Mouse (Mus musculus) kidney, postnatal 0 days (tissue): ENCODE data around the gene Mill2. TPM values are rescaled to one million over a fixed set of nuclear protein-coding genes. Genes with fewer than 3 reads are reported as not detected.
A peak's percentile ranks its signal among the peaks of the same experiment; 100 is the strongest.

Experiments
- ATAC-seq: fragments of 200-750 bp; cut with Nextera tagmentation; replicated peaks from 2 replicates; pipeline ENCODE4 v1.8.0; 2017; ENCODE audit warnings: low read depth, moderate number of reproducible peaks, moderate TSS enrichment, moderate library complexity; ENCODE audit not compliant: low FRiP score
- DNase-seq: peaks from one replicate; pipeline ENCODE4 v3.0.0-alpha.2; 2016; ENCODE audit warnings: low spot score
- H3K27ac ChIP-seq: fragments of 300-500 bp; sonication (generic); 2 replicates; pipeline ENCODE4 v1.5.1; 2014; ENCODE audit warnings: mild to moderate bottlenecking
- H3K27me3 ChIP-seq: fragments of 300-500 bp; sonication (generic); 2 replicates; pipeline ENCODE4 v1.6.1; 2014; ENCODE audit warnings: low read length, mixed read lengths; ENCODE audit not compliant: insufficient read depth
- H3K36me3 ChIP-seq: fragments of 300-500 bp; sonication (generic); 2 replicates; pipeline ENCODE4 v1.6.1; 2014; ENCODE audit warnings: low read length, mixed read lengths; ENCODE audit not compliant: insufficient read depth
- H3K4me1 ChIP-seq: fragments of 300-500 bp; sonication (generic); replicated peaks from 2 replicates; pipeline ENCODE4 v1.6.1; 2014; ENCODE audit warnings: antibody characterized with exemption, low read length, mixed read lengths; ENCODE audit not compliant: insufficient read depth
- H3K4me2 ChIP-seq: fragments of 300-500 bp; sonication (generic); 2 replicates; pipeline ENCODE4 v1.6.1; 2014; ENCODE audit warnings: mild to moderate bottlenecking, low read length, moderate library complexity, mixed read lengths
- H3K4me3 ChIP-seq: fragments of 300-500 bp; sonication (generic); replicated peaks from 2 replicates; pipeline ENCODE4 v1.5.1; 2014; ENCODE audit warnings: low read depth, low read length
- H3K9ac ChIP-seq: fragments of 300-500 bp; sonication (generic); 2 replicates; pipeline ENCODE4 v1.6.1; 2014; ENCODE audit warnings: low read depth, low read length
- H3K9me3 ChIP-seq: fragments of 300-500 bp; sonication (generic); replicated peaks from 2 replicates; pipeline ENCODE4 v1.6.1; 2016; ENCODE audit warnings: low read length, inconsistent platforms, mixed read lengths
- CTCF ChIP-seq: IDR thresholded peaks from 2 replicates; pipeline ENCODE4 v1.5.1; 2016; ENCODE audit warnings: antibody characterized with exemption, low read depth, mild to moderate bottlenecking, moderate library complexity
- WGBS: fragments of 180-500 bp; shearing (Covaris S2); extraction: QIAGEN DNeasy Blood & Tissue Kit; methylation state at CpG from one replicate; pipeline ENCODE4 v1.1.7; 2014; 5-methylcytosine and 5-hydroxymethylcytosine counted together
- polyA plus RNA-seq: library from polyadenylated mRNA; unstranded; fragments of >200 nt; fragmentation: Nextera tagmentation; extraction: Ambion mirVana; gene quantifications from 2 replicates; pipeline ENCODE4 v1.2.1, GENCODE M21; 2015

The Mill2 gene
- polyA plus RNA-seq, 1 experiment from 2014 or later = 2.0 TPM

GRCm38 (mm10) chr7:18884745-18885422, 45.1 kb downstream of the Mill2 start:
- no peaks in the 10 kb centered on the region for H3K36me3 ChIP-seq
- DNase-seq = no peak
- WGBS = 57% methylated on average over 13 of the region's 13 CpGs
- H3K9me3 ChIP-seq = no peaks in the 10 kb centered on the region
- TF ChIP-seq CTCF = no peak
- no peak for ATAC-seq
- no peak overlapping the region for H3K9ac ChIP-seq
- H3K4me2 ChIP-seq = no peak overlapping the region
- H3K4me1 ChIP-seq = no peaks in the 10 kb centered on the region
- H3K27me3 ChIP-seq = no peaks in the 10 kb centered on the region
- H3K27ac ChIP-seq = no peak overlapping the region
- no peak overlapping the region for H3K4me3 ChIP-seq

GRCm38 (mm10) chr7:18886963-18887362, 47.2 kb downstream of the Mill2 start:
- H3K27me3 ChIP-seq = no peaks in the 10 kb centered on the region
- no peak for ATAC-seq
- 89% methylated on average over 1 of the region's 1 CpGs for WGBS
- H3K4me2 ChIP-seq = no peak overlapping the region
- no peaks in the 10 kb centered on the region for H3K4me1 ChIP-seq
- no peaks in the 10 kb centered on the region for H3K36me3 ChIP-seq
- no peaks in the 10 kb centered on the region for H3K9me3 ChIP-seq
- H3K9ac ChIP-seq = no peak overlapping the region
- TF ChIP-seq CTCF = no peak
- no peak for DNase-seq
- H3K4me3 ChIP-seq = no peak overlapping the region
- H3K27ac ChIP-seq = no peak overlapping the region

GRCm38 (mm10) chr7:18890848-18891247, 51.1 kb downstream of the Mill2 start:
- H3K4me1 ChIP-seq = peaks cover 19% of the 10 kb centered on the region
- H3K9me3 ChIP-seq = no peaks in the 10 kb centered on the region
- WGBS = 68% methylated on average over 8 of the region's 8 CpGs
- no peak overlapping the region for H3K27ac ChIP-seq
- no peak overlapping the region for H3K9ac ChIP-seq
- no peak for TF ChIP-seq CTCF
- no peak overlapping the region for H3K4me2 ChIP-seq
- no peak overlapping the region for H3K4me3 ChIP-seq
- no peak for ATAC-seq
- H3K36me3 ChIP-seq = no peaks in the 10 kb centered on the region
- no peaks in the 10 kb centered on the region for H3K27me3 ChIP-seq
- no peak for DNase-seq

GRCm38 (mm10) chr7:18891872-18892599, 52.3 kb downstream of the Mill2 start:
- peaks cover 19% of the 10 kb centered on the region for H3K4me1 ChIP-seq
- peak; percentile 88 for DNase-seq
- TF ChIP-seq CTCF = peak; percentile 94
- no peaks in the 10 kb centered on the region for H3K36me3 ChIP-seq
- ATAC-seq = peak; percentile 61
- H3K9ac ChIP-seq = no peak overlapping the region
- H3K4me2 ChIP-seq = peak overlapping the region; percentile 85
- 19% methylated on average over 33 of the region's 33 CpGs for WGBS
- peak overlapping the region; percentile 28 for H3K4me3 ChIP-seq
- H3K27ac ChIP-seq = no peak overlapping the region
- no peaks in the 10 kb centered on the region for H3K27me3 ChIP-seq
- no peaks in the 10 kb centered on the region for H3K9me3 ChIP-seq

- WGBS = 22% methylated on average over 25 of the region's 27 CpGs
- DNase-seq (no peak), ATAC-seq (peak; percentile 44)
- TF ChIP-seq CTCF = no peak
- Histone ChIP-seq H3K27me3 (no peaks in the 10 kb centered on the region), H3K27ac (no peak overlapping the region), H3K9ac (no peak overlapping the region), H3K36me3 (no peaks in the 10 kb centered on the region), H3K4me1 (peaks cover 19% of the 10 kb centered on the region), H3K9me3 (no peaks in the 10 kb centered on the region), H3K4me3 (peak overlapping the region; percentile 28; the same call in 1 of the 2 replicates), H3K4me2 (peak overlapping the region; percentile 85)
Measured at GRCm38 (mm10) chr7:18893009-18893408, 53.2 kb downstream of the Mill2 start.

GRCm38 (mm10) chr7:18893651-18894430, 54.1 kb downstream of the Mill2 start:
- 1% methylated on average over 41 of the region's 41 CpGs for WGBS
- peak; percentile 67 for DNase-seq
- ATAC-seq = peak; percentile 43; the same call in 1 of the 2 replicates
- no peaks in the 10 kb centered on the region for H3K9me3 ChIP-seq
- no peak for TF ChIP-seq CTCF
- no peak overlapping the region for H3K27ac ChIP-seq
- H3K9ac ChIP-seq = peak overlapping the region; percentile 56
- peaks cover 19% of the 10 kb centered on the region for H3K4me1 ChIP-seq
- H3K36me3 ChIP-seq = no peaks in the 10 kb centered on the region
- H3K4me3 ChIP-seq = peak overlapping the region; percentile 35
- H3K27me3 ChIP-seq = no peaks in the 10 kb centered on the region
- H3K4me2 ChIP-seq = peak overlapping the region; percentile 85
